Comparison of ENCODE assay signal across 23 mouse cellular contexts in genomic region chr7:64018107-64018506, GRCm38 (mm10).
A peak's percentile ranks its signal among the peaks of the same experiment; 100 is the strongest.
DNase-seq lines count a peak whose midpoint lies in the region; ATAC-seq and TF ChIP-seq lines count a peak whose summit lies in the region.
"Had no signal": no experiment of that assay in that cellular context is flagged by ENCODE, and none has a peak within 500 bp of the region (broad histone marks: within the 10 kb centered on the region; RNA-seq: fewer than 3 reads in every experiment).

No protein-coding gene starts in this region.

- no peaks in the 10 kb centered on the region for H3K36me3 ChIP-seq in midbrain, embryonic 10.5 days
- no peaks in the 10 kb centered on the region for H3K36me3 ChIP-seq in midbrain, embryonic 13.5 days
- peaks cover 0 to 13% of the 10 kb centered on the region in 2 experiments; a peak in 2 of 4 replicates for H3K36me3 ChIP-seq in MEL (ENCODE audit: control insufficient read depth in 1 of 2, insufficient read depth in 2 of 2, low read length in 2 of 2)
- H3K36me3 ChIP-seq in thymus, adult 2 months (ENCODE audit: control insufficient read depth, insufficient read depth, low read length), result no peaks in the 10 kb centered on the region
- H3K36me3 ChIP-seq: embryonic facial prominence, embryonic 10.5 days; embryonic facial prominence, embryonic 12.5 days; forebrain, embryonic 15.5 days; G1E had no signal

- no peak for TF ChIP-seq EP300 in MEL (IDR thresholded peaks at IDR 0.05; ENCODE audit: low read depth in 1 of 2, low read length in 2 of 2)

- TF ChIP-seq POLR2A in MEL (IDR thresholded peaks at IDR 0.05; ENCODE audit: control insufficient read depth in 1 of 2, insufficient read depth in 1 of 2, low read depth in 1 of 2, low read length in 2 of 2, poor library complexity in 1 of 2), result no peak
- TF ChIP-seq POLR2A in thymus, adult 2 months (IDR thresholded peaks at IDR 0.05; ENCODE audit: control insufficient read depth, extremely low read depth, insufficient read depth, low read length, poor library complexity), result no peak

- H3K4me2 ChIP-seq in midbrain, embryonic 13.5 days (replicated peaks), result no peak overlapping the region
- H3K4me2 ChIP-seq: embryonic facial prominence, embryonic 12.5 days; forebrain, embryonic 13.5 days; forebrain, embryonic 15.5 days had no signal

- ATAC-seq in midbrain, embryonic 13.5 days, result no peak
- ATAC-seq in granulocyte monocyte progenitor cell, adult 5-6 weeks (replicated peaks; ENCODE audit: poor library complexity, severe bottlenecking), result peak; percentile 65
- ATAC-seq: CD4-positive, CD25-positive, alpha-beta regulatory T cell, adult 4 months; forebrain, embryonic 13.5 days; forebrain, embryonic 15.5 days; forebrain, postnatal 0 days had no signal

- no peaks in the 10 kb centered on the region for H3K9me3 ChIP-seq in midbrain, embryonic 10.5 days (replicated peaks)
- no peaks in the 10 kb centered on the region for H3K9me3 ChIP-seq in midbrain, embryonic 13.5 days
- H3K9me3 ChIP-seq in MEL (replicated peaks; ENCODE audit: insufficient read depth, low read length), result no peaks in the 10 kb centered on the region
- H3K9me3 ChIP-seq: embryonic facial prominence, embryonic 10.5 days; embryonic facial prominence, embryonic 12.5 days; forebrain, embryonic 13.5 days; forebrain, embryonic 15.5 days; G1E had no signal

- no peak overlapping the region for H3K9ac ChIP-seq in midbrain, embryonic 13.5 days (replicated peaks)
- no peak overlapping the region for H3K9ac ChIP-seq in MEL (ENCODE audit: control insufficient read depth, low read depth, low read length, poor library complexity, severe bottlenecking)
- H3K9ac ChIP-seq: embryonic facial prominence, embryonic 12.5 days; forebrain, embryonic 13.5 days; forebrain, embryonic 15.5 days; forebrain, postnatal 0 days had no signal

- no peak for TF ChIP-seq RAD21 in MEL (IDR thresholded peaks at IDR 0.05; ENCODE audit: low read depth, low read length)

- WGBS in midbrain, embryonic 10.5 days, result 69% methylated on average over 3 of the region's 3 CpGs
- 51% methylated on average over 3 of the region's 3 CpGs for WGBS in midbrain, embryonic 13.5 days
- WGBS in thymus, adult 2 months, result 95% methylated on average over 3 of the region's 3 CpGs

- DNase-seq in midbrain, embryonic 10.5 days (ENCODE audit: low spot score), result no peak
- DNase-seq in MEL (ENCODE audit: low read depth, low spot score) (no peak), MN1 (ENCODE audit: low spot score) (no peak)
- no peak for DNase-seq in thymus, adult 2 months
- DNase-seq in kidney, postnatal 25 days, result no peak
- DNase-seq: adrenal gland, adult 2 months; adrenal gland, postnatal 10 days; adrenal gland, postnatal 25 days; B cell, adult 2 months; cerebellum, adult 11-12 months; cerebellum, adult 2 months; cerebellum, adult 9-10 months; cerebellum, postnatal 10 days; cerebellum, postnatal 25 days; forebrain, postnatal 0 days had no signal

- H3K27ac ChIP-seq in midbrain, embryonic 10.5 days (replicated peaks), result 0 out of 2 replicates have a peak overlapping the region, but pooled peaks have one; percentile 19
- no peak overlapping the region for H3K27ac ChIP-seq in midbrain, embryonic 13.5 days
- no peak overlapping the region for H3K27ac ChIP-seq in MEL (ENCODE audit: control insufficient read depth, low read depth, low read length)
- no peak overlapping the region for H3K27ac ChIP-seq in thymus, adult 2 months (ENCODE audit: control insufficient read depth, insufficient read depth, low read length)
- H3K27ac ChIP-seq: embryonic facial prominence, embryonic 10.5 days; embryonic facial prominence, embryonic 12.5 days; forebrain, embryonic 13.5 days; forebrain, embryonic 15.5 days had no signal

- H3K4me3 ChIP-seq in midbrain, embryonic 10.5 days, result no peak overlapping the region
- H3K4me3 ChIP-seq in midbrain, embryonic 13.5 days (replicated peaks), result no peak overlapping the region
- H3K4me3 ChIP-seq in MEL (ENCODE audit: control insufficient read depth in 1 of 2, insufficient read depth in 1 of 2, low read depth in 2 of 2, low read length in 2 of 2), result no peak overlapping the region
- no peak overlapping the region for H3K4me3 ChIP-seq in thymus, adult 2 months (ENCODE audit: control insufficient read depth, insufficient read depth, low read length)
- H3K4me3 ChIP-seq: embryonic facial prominence, embryonic 10.5 days; embryonic facial prominence, embryonic 12.5 days; forebrain, embryonic 13.5 days; forebrain, embryonic 15.5 days had no signal

- no peak for TF ChIP-seq CTCF in MEL (IDR thresholded peaks at IDR 0.05 in 2 of 3, conservative IDR thresholded peaks at IDR 0.05 in 1 of 3; ENCODE audit: control insufficient read depth in 1 of 3, insufficient read depth in 1 of 3, low read depth in 2 of 3, low read length in 3 of 3, poor library complexity in 1 of 3, severe bottlenecking in 1 of 3)
- no peak for TF ChIP-seq CTCF in thymus, adult 2 months (IDR thresholded peaks at IDR 0.05; ENCODE audit: borderline replicate concordance, control insufficient read depth, extremely low read depth, insufficient read depth, low read length, poor library complexity)

- H3K79me2 ChIP-seq in MEL (ENCODE audit: control insufficient read depth, insufficient read depth, low read length, poor library complexity), result no peaks in the 10 kb centered on the region; the same call in 1 of the 2 replicates

- peaks cover 11% of the 10 kb centered on the region for H3K4me1 ChIP-seq in midbrain, embryonic 10.5 days
- peaks cover 9% of the 10 kb centered on the region; the same call in 1 of the 2 replicates for H3K4me1 ChIP-seq in midbrain, embryonic 13.5 days (replicated peaks)
- H3K4me1 ChIP-seq in MEL (ENCODE audit: control insufficient read depth in 1 of 2, insufficient read depth in 2 of 2, low read length in 2 of 2), result peaks cover 12 to 28% of the 10 kb centered on the region in 2 experiments
- peaks cover 32% of the 10 kb centered on the region for H3K4me1 ChIP-seq in thymus, adult 2 months (replicated peaks; ENCODE audit: control insufficient read depth, insufficient read depth, low read length)
- H3K4me1 ChIP-seq: embryonic facial prominence, embryonic 12.5 days had no signal

- no peaks in the 10 kb centered on the region for H3K27me3 ChIP-seq in midbrain, embryonic 10.5 days (ENCODE audit: low read depth, poor library complexity, severe bottlenecking)
- H3K27me3 ChIP-seq in midbrain, embryonic 13.5 days, result no peaks in the 10 kb centered on the region
- H3K27me3 ChIP-seq in MEL (ENCODE audit: control insufficient read depth in 1 of 2, insufficient read depth in 2 of 2, low read length in 2 of 2), result no peaks in the 10 kb centered on the region
- H3K27me3 ChIP-seq in thymus, adult 2 months (ENCODE audit: control insufficient read depth, insufficient read depth, low read length), result no peaks in the 10 kb centered on the region
- H3K27me3 ChIP-seq: embryonic facial prominence, embryonic 12.5 days; forebrain, embryonic 13.5 days; forebrain, embryonic 15.5 days had no signal

TF ChIP-seq in MEL, 35 proteins besides CTCF, POLR2A, EP300 and RAD21:
- peak; percentile 59; the same call in 1 of the 2 replicates for TF ChIP-seq ZNF384 (IDR thresholded peaks at IDR 0.05; ENCODE audit: low read depth, low read length)
- TF ChIP-seq USF2 (IDR thresholded peaks at IDR 0.05; ENCODE audit: borderline replicate concordance in 1 of 2, insufficient read depth in 1 of 2, low read depth in 1 of 2, low read length in 2 of 2), result no peak
TF ChIP-seq in MEL: peak in this region for 1.
